Mouse (Mus musculus) erythroblast, embryonic 14.5 days (primary cell): Measurements from ENCODE around the gene Vav2.

Experiments
- GATA1 ChIP-seq: IDR thresholded peaks from 2 replicates; pipeline ENCODE4 v1.6.1; 2012; ENCODE audit warnings: low read length, inconsistent platforms, mixed read lengths
- TAL1 ChIP-seq: IDR thresholded peaks from 3 replicates; pipeline ENCODE4 v1.6.1; 2012; ENCODE audit warnings: low read length, inconsistent platforms, mixed read lengths

DNA sequence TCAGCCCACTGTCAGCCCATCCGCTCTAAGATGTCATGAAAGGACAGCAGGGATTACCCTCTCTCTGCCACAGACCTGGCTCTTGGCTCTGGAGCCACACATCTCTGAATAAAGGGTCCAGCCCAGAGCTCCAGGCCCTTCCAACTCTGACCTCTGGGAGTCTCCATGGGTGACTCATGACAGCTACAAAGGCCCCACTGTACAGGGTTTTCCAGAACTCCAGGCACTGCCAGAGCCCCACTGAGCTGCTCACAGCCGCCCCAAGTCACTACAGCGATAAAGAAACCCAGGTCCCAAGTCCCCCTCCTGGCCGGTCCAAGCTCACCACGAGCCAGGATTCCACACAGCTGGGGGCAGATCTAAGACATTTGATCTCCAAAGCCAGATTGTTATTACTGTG lies 34.6 kb downstream of the Vav2 start:
- TF ChIP-seq GATA1 (no peak), TAL1 (no peak)
